Mouse (Mus musculus) myocyte (in vitro differentiated cells): ENCODE measurements around the gene Dennd5a. TPM values are rescaled to one million over a fixed set of nuclear protein-coding genes. Genes with fewer than 3 reads are reported as not detected.

Experiments
- H3K27me3 ChIP-seq: one replicate; pipeline ENCODE4 v1.6.1; 2011; ENCODE audit not compliant: control insufficient read depth, insufficient read depth, insufficient read length
- H3K36me3 ChIP-seq: one replicate; pipeline ENCODE4 v1.6.1; 2011; ENCODE audit not compliant: control insufficient read depth, insufficient read depth
- H3K4me2 ChIP-seq: one replicate; pipeline ENCODE4 v1.6.1; 2011; ENCODE audit warnings: low read depth, control low read depth
- H3K4me3 ChIP-seq: one replicate; pipeline ENCODE4 v1.5.1; 2011; ENCODE audit warnings: mild to moderate bottlenecking, control low read depth, moderate library complexity
- H3K79me2 ChIP-seq: one replicate; pipeline ENCODE4 v1.6.1; 2011; ENCODE audit not compliant: control insufficient read depth, insufficient read depth
- H3ac ChIP-seq: one replicate; pipeline ENCODE4 v1.6.1; 2011; ENCODE audit not compliant: control insufficient read depth, insufficient read length
- CEBPB ChIP-seq: IDR thresholded peaks from 2 replicates; pipeline ENCODE4 v1.6.1; 2011; ENCODE audit warnings: mild to moderate bottlenecking, moderate library complexity; ENCODE audit not compliant: poor library complexity, insufficient read depth, severe bottlenecking
- E2F4 ChIP-seq: IDR thresholded peaks from one replicate; pipeline ENCODE4 v1.6.1; 2011; ENCODE audit warnings: mild to moderate bottlenecking, control low read depth, moderate library complexity; ENCODE audit not compliant: insufficient read depth
- MAX ChIP-seq: IDR thresholded peaks from one replicate; pipeline ENCODE4 v1.6.1; 2011; ENCODE audit warnings: low read depth, mild to moderate bottlenecking, control low read depth
- MYOD1 ChIP-seq, 3 experiments: IDR thresholded peaks; one replicate each; pipeline ENCODE4 v1.6.1; 2011; ENCODE audit warnings: control low read depth in 2 of 3, low read depth in 2 of 3, mild to moderate bottlenecking in 2 of 3, moderate library complexity in 1 of 3; ENCODE audit not compliant: insufficient read length in 2 of 3, control insufficient read depth in 1 of 3
- MYOG ChIP-seq, 3 experiments: IDR thresholded peaks; one replicate each; pipeline ENCODE4 v1.6.1; 2011; ENCODE audit warnings: control low read depth in 2 of 3, low read depth in 2 of 3, mild to moderate bottlenecking in 2 of 3; ENCODE audit not compliant: insufficient read length in 2 of 3, control insufficient read depth in 1 of 3, insufficient read depth in 1 of 3
- POLR2A ChIP-seq: IDR thresholded peaks from one replicate; pipeline ENCODE4 v1.6.1; 2011; ENCODE audit warnings: low read depth, mild to moderate bottlenecking, control low read depth, moderate library complexity; ENCODE audit not compliant: insufficient read length
- POLR2AphosphoS2 ChIP-seq: IDR thresholded peaks from one replicate; pipeline ENCODE4 v1.6.1; 2011; ENCODE audit warnings: low read depth, control low read depth; ENCODE audit not compliant: insufficient read length
- REST ChIP-seq: IDR thresholded peaks from one replicate; pipeline ENCODE4 v1.6.1; 2011; ENCODE audit warnings: mild to moderate bottlenecking, control low read depth, moderate library complexity; ENCODE audit not compliant: insufficient read depth, insufficient read length
- SRF ChIP-seq: IDR thresholded peaks from one replicate; pipeline ENCODE4 v1.6.1; 2011; ENCODE audit warnings: low read depth; ENCODE audit not compliant: control insufficient read depth, insufficient read length
- TCF12 ChIP-seq: IDR thresholded peaks from one replicate; pipeline ENCODE4 v1.6.1; 2011; ENCODE audit warnings: mild to moderate bottlenecking, control low read depth; ENCODE audit not compliant: poor library complexity, insufficient read depth, severe bottlenecking
- TCF3 ChIP-seq: IDR thresholded peaks from one replicate; pipeline ENCODE4 v1.6.1; 2011; ENCODE audit warnings: low read depth, control low read depth; ENCODE audit not compliant: insufficient read length
- USF1 ChIP-seq: IDR thresholded peaks from one replicate; pipeline ENCODE4 v1.6.1; 2011; ENCODE audit warnings: low read depth, mild to moderate bottlenecking, control low read depth, moderate library complexity
- polyA plus RNA-seq: library from polyadenylated mRNA; unstranded; fragments of >200 nt; fragmentation: generic; extraction: Trizol; gene quantifications from one replicate; pipeline ENCODE4 v1.2.1, GENCODE M21; 2012; ENCODE audit warnings: missing spikeins

Dennd5a gene
- polyA plus RNA-seq, 1 experiment: 54.0 TPM

DNA sequence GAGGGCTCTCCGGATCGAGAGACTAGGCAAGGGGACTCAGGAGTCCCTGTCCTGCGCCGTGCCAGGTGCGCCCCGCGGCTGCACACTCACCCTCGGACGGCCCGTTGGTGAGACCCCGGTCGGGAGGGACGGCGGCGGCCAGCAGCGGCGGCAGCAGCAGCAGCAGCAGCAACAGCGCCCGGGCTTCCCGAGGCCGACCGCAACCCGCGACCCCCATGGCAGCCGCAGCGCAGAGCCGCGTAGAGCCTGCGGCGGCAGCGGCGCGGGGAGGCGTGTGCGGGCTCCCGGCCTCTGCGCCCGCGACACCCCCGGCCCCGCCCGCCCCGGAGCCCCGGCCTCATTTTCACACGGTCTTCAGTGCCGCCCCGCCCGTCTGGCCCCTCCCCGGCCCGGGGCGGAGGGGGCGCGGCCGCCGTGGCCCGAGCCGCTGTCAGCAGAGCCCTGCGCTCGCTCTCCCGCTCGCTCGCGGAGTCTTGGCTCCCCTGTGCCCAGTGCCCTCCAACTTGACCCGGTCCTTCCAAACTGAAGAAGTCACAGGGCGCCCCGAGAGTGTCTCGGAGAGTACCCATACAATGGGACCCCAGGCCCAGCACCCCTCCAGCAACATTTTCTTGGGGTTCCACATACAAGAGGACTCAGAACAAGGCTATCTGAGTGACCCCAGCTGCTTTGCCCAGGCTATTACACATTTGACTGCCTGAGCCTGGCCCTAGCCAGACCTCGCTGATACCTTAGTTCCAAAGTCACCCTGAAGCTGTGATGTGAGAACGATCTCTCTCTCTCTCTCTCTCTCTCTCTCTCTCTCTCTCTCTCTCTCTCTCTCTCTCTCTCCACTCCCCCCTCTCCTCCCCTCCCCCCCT lies 94.7 kb downstream of the Dennd5a start, which contains the start of gene Scube2:
Scube2 (minus strand) TSS at position 310 of the 860 bp plus-strand sequence.
- TF ChIP-seq E2F4 (no peak), CEBPB (no peak), TCF3 (no peak), MYOG (IDR thresholded peaks at IDR 0.05; ENCODE audit: control insufficient read depth in 1 of 3, insufficient read depth in 1 of 3, insufficient read length in 2 of 3, low read depth in 2 of 3) (no peak), REST (no peak)
- Histone ChIP-seq H3ac (peak within 1 kb of the TSS; percentile 27), H3K36me3 (no peaks in the 10 kb centered on the region), H3K4me3 (no peak within 1 kb of the TSS), H3K79me2 (no peaks in the 10 kb centered on the region), H3K4me2 (peak within 1 kb of the TSS; percentile 48), H3K27me3 (peaks cover 21% of the 10 kb centered on the region)

DNA sequence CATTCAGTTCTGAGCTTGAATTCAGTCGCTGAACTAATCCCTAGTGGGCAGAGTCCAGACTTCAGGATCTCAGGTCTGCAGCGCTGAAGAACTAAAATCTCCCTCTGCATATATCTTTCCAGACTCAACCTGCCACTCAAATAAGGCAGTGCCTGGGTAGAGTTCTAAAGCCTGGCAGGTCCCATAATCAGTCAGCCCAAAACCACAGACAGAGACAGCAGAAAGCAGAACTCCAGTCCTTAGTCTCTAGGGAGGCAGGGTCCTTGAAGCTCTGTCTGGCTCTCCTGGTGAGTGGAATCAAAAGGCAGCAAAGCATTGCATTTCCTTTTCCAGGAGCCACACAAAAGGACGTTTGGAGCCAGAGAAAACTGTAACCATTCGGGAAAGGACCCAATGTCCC lies 96.7 kb downstream of the Dennd5a start:
- no peak for TF ChIP-seq TCF3
- no peak for TF ChIP-seq MAX
- TF ChIP-seq MYOG (IDR thresholded peaks at IDR 0.05; ENCODE audit: control insufficient read depth in 1 of 3, insufficient read depth in 1 of 3, insufficient read length in 2 of 3, low read depth in 2 of 3): no peak
- TF ChIP-seq MYOD1 (IDR thresholded peaks at IDR 0.05; ENCODE audit: control insufficient read depth in 1 of 3, insufficient read length in 2 of 3, low read depth in 2 of 3): no peak
- no peak for TF ChIP-seq CEBPB
- no peak for TF ChIP-seq TCF12
- no peak for TF ChIP-seq POLR2A
- no peak for TF ChIP-seq POLR2AphosphoS2
- TF ChIP-seq USF1: no peak
- TF ChIP-seq SRF: no peak
- no peak for TF ChIP-seq REST
- TF ChIP-seq E2F4: no peak
- H3K4me3 ChIP-seq: no peak overlapping the region
- H3K4me2 ChIP-seq: no peak overlapping the region
- H3K27me3 ChIP-seq: peaks cover 21% of the 10 kb centered on the region
- H3K79me2 ChIP-seq: no peaks in the 10 kb centered on the region
- H3ac ChIP-seq: no peak overlapping the region
- H3K36me3 ChIP-seq: no peaks in the 10 kb centered on the region

- no peak overlapping the region for H3K4me3 ChIP-seq
- H3ac ChIP-seq: no peak overlapping the region
- H3K4me2 ChIP-seq: no peak overlapping the region
- TF ChIP-seq TCF3 (no peak), REST (no peak), E2F4 (no peak), CEBPB (no peak), POLR2AphosphoS2 (no peak), SRF (no peak), USF1 (no peak), TCF12 (no peak), MYOD1 (IDR thresholded peaks at IDR 0.05; ENCODE audit: control insufficient read depth in 1 of 3, insufficient read length in 2 of 3, low read depth in 2 of 3) (no peak), POLR2A (no peak)
- no peaks in the 10 kb centered on the region for H3K79me2 ChIP-seq
- peaks cover 15% of the 10 kb centered on the region for H3K27me3 ChIP-seq
- no peaks in the 10 kb centered on the region for H3K36me3 ChIP-seq
These were observed 100.1 kb downstream of the Dennd5a start for GRCm38 (mm10) chr7:109860162-109860561.

DNA sequence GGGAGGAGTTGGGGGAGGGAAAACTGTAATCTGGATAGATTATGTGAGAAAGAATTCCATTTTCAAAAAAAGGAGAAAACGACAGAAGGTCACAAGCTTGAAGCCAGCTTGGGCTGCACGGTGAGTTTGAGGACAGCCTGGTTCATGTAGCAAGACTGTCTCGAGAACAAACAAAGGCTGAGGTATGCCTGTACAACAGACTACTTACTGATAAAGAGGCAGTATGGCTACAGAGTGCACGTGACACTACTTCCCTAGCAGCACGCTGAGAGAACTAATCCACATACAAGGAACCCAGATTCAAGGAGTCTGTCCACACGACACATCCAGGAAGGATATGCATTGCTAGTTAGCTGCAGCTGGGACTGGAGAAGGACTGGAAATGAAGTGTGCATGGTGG lies 100.9 kb downstream of the Dennd5a start:
- Histone ChIP-seq H3K4me3 (no peak overlapping the region), H3K36me3 (no peaks in the 10 kb centered on the region), H3K79me2 (no peaks in the 10 kb centered on the region), H3K4me2 (no peak overlapping the region), H3K27me3 (peaks cover 7% of the 10 kb centered on the region), H3ac (no peak overlapping the region)
- TF ChIP-seq POLR2AphosphoS2 (no peak), SRF (no peak), TCF3 (no peak), CEBPB (no peak), USF1 (no peak), REST (no peak), TCF12 (no peak), POLR2A (no peak), MYOG (IDR thresholded peaks at IDR 0.05; ENCODE audit: control insufficient read depth in 1 of 3, insufficient read depth in 1 of 3, insufficient read length in 2 of 3, low read depth in 2 of 3) (no peak), MYOD1 (IDR thresholded peaks at IDR 0.05; ENCODE audit: control insufficient read depth in 1 of 3, insufficient read length in 2 of 3, low read depth in 2 of 3) (no peak), MAX (no peak), E2F4 (no peak)

DNA sequence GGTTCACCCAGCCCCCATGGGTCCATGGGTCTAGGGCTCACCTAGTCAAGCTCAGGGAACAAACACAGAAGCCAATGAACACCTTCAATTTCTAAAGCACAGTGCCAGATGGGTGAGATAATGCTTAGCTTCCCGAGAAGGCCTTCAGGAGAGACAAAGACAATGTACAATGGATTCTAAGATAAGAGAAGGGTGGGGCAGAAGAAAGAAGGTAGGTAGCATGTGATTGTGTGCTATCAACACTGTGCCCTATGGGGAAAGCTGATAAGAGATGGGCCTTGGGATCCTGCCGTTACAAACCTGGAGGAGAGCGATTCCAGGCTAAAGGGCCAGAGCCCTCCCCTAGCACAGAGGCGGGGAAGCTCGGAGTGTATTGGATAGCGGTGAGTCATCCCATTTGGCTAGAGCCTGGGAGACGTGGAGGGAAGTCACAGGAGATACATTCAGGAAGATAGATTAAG lies 107.5 kb downstream of the Dennd5a start:
- Histone ChIP-seq H3ac (no peak overlapping the region), H3K27me3 (peaks cover 16% of the 10 kb centered on the region), H3K4me3 (no peak overlapping the region), H3K36me3 (no peaks in the 10 kb centered on the region), H3K4me2 (peak overlapping the region; percentile 19), H3K79me2 (no peaks in the 10 kb centered on the region)
- TF ChIP-seq E2F4 (no peak), TCF12 (no peak), MAX (no peak)
